Mouse (Mus musculus) bone marrow macrophage, adult 2 months (primary cell): Measurements from ENCODE around the gene Ccdc137.

Experiments used
- CTCF ChIP-seq: IDR thresholded peaks from 2 replicates; pipeline ENCODE4 v1.5.1; 2012; ENCODE audit warnings: low read depth, mild to moderate bottlenecking, low read length, moderate library complexity
- POLR2A ChIP-seq: IDR thresholded peaks from 2 replicates; pipeline ENCODE4 v1.6.1; 2012; ENCODE audit warnings: mild to moderate bottlenecking, low read depth, low read length, borderline replicate concordance

DNA sequence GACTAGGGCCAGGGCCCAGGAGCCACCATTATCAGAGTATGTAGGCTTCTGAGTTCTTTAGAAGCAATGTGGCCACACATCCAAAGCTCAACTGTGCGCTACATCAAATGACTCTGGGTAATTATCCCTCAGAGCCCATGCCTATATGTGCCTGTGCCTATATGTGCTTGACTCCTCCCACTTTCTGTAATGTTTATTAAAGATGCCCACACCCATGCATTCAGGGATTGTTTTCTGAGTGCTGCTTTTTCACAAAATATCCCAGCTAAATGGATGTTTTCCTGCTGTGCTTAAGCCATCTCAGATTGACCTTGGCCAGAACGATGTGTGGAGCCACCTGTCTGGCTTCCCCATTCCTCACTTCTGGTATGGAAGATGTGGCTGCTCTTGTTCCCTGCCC, 5.6 kb downstream of the Ccdc137 start:
- no peak for TF ChIP-seq POLR2A
- TF ChIP-seq CTCF = no peak
